Mouse (Mus musculus): ENCODE measurements around the gene Eddm3b.
A peak's percentile ranks its signal among the peaks of the same experiment; 100 is the strongest.

Eddm3b gene

DNA sequence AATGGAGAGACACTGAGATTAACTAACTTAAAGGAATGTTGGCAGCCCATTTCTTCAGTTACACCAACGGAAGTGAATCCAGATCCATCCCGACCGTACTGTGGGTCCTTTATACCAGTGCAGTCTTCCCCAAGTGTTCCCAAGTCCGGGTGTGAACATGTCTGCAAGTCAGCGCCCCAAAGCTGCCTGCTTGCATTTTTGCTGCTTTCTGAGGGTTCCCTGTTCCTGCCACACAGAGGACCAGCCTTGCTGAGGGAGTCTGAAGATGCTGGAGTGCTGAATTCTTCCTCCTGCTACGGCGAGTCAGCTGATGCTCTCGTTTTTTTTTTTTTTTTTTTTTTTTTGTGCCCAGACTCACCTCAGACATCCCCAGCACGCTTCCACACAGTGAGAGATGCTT, 19.3 kb upstream of the Eddm3b start:
- DNase-seq = no peak

DNA sequence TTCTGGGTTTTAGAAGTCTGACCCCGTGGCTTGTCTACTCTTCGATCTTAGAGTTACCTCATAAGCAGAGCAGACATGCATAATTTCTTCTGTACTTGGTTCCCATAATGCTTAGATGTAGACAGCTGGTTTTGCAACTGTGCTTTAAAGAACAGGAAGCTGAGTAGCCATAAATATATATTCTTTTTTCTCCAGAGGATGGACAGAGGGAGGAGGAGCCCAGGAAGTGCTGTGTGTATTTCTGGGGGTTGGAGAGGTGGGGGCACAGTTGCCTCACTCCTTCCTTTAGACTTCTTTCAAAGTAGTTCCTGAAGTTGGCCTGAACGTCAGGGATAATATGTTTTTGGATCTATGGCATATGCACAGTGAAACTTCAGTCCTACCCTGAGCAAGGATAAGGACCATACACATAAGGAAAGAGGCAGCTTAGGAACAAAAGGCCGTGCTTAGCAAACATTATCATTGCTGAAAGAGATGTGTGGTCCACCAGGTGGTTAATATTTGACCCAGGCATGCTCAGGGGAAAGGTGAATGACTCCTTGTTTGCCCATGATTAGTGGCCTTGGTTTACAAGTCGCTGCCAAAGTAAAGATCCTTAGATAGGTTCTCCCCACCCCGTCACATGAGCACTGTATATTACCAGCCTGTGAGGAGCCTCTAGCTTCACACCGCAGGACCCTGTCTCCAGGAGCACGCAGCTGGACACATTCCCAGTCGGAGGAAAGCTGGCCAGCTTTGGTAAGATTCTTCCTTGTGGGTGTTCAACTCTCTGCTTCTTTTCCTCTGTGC, 18.3 kb upstream of the Eddm3b start:
- no peak for DNase-seq

DNA sequence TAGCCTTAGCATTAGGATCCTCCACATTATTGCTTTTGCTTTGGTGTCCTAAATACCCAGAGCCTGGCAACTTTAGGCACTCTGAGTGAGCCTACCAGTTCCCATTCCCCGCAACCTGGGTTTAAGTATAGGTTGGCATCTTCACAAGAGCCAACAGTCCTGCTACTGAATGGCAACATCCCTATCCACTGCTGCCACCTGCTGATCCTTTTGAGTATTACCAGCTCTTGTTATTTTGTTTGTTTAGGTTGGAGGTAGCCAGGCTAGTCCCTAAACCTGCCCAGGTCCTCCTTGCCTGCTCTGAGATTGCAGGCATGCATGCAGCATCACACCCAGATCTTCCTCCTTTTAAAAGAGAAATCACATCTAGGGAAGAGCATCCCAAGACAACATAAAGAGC, 15.9 kb upstream of the Eddm3b start:
- DNase-seq = peak; percentile 12 to 33

DNA sequence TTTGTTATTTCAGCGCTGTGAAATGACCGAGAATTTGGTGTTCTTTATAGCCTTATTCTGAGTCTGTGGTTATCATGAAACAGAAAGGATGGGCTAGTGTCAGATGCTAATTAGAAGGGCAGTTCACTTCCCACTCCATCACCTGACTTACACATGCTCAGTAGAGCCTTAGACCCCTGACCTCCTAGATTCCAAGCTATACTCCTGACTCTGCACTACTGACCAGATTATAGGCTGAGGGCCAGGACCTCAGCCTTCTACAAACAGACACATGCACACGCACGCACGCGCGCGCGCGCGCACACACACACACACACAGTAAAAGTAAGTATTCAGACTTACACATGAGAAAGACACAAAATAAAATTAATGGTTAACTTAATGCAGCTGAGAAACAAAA, 15.3 kb upstream of the Eddm3b start:
- no peak for DNase-seq

DNA sequence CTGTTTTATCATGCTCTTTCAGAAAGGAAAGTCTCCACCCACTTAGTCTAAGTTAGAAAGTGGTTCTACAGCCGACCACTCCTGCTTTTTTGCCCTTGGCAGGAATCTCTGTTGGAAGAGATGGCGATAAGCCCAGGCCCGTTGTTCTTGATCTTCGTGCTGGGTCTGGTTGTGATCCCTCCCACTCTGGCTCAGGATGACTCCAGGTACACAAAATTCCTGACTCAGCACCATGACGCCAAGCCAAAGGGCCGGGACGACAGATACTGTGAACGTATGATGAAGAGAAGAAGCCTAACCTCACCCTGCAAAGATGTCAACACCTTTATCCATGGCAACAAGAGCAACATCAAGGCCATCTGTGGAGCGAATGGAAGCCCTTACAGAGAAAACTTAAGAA, 12.9 kb upstream of the Eddm3b start:
- no peak for DNase-seq

DNA sequence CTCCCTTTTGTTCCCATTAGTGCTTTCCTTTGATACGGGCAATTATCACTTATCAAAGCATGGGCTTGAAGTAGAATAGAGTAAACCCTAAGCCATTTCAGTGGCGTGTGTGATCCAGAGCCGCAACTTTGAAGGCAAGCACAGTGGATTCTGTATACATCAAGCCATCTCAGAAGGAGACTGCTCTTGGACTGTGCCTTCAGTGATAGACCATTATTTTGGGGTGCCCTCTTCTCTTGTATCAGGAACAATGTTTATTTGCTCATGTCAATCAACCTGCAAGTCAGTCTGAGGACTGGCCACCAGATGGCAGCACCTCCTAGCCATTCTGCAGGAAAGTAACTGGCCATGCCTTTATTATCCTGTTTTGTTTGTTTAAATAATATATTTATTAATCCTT, 11.0 kb upstream of the Eddm3b start:
- DNase-seq = peak in 1 of 2 experiments; percentile 11

DNA sequence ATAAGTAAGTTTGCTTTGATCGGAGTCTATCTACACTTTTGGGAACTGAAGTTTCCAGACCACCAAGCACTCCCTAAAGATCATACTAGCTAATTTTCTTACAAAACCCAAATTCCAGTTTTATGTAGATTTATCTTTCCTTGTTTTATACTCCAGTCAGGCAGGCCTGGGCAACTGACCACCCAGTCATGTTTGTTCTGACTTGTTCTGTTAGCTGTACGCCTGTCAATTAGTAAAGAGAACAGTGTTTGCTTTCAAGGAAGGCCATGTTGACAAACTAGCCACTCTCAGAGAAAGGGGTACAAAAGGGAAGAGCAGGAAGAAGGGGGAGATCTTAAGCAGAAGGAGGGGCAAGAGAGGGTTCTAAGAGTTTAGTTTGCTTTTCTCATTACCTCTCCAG, 9.9 kb upstream of the Eddm3b start:
- no peak for DNase-seq

DNA sequence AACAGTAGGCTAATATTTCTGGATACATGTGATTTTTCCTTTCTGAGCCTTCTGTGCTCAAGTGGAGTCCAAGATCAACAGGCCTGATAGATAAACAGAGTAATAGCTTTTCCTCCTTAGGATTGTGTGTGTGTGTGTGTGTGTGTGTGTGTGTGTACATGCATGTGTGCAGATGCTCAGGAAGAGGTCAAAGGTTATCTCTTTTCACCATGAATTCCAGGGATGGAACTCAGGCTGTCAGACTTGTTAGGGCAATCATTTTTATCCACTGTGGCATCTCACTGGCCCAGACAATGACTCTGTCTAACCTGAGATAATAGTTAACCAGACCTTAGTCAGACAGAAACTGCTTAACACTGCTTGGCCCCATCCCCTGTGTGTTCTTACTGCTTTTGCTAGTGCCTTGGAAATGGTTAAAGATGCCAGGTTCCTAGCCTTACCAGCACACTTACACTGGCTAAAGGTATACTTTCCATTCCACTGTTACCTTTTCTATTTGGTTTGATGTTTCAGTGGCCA, 7.7 kb upstream of the Eddm3b start:
- no peak for DNase-seq

DNA sequence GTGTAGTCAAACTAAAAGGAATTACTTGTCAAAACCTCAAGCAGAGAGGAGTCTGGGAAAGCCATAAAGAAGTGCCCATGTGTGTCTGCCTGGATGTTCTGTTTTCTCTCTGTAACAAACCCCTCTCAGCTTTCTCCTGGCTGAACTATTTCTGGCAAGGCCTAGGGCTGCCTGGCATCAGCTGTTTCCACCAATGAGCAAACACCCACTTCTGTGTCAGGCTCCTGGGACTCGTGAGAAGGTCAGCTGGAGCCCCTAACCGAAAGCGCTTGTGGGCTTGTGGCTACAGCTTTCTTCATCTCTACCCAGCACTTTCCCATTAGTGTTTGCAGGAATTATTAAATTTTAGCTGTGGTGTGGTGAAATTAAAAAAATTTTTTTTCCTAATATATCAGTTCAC, 2.3 kb upstream of the Eddm3b start:
- no peak for DNase-seq

DNA sequence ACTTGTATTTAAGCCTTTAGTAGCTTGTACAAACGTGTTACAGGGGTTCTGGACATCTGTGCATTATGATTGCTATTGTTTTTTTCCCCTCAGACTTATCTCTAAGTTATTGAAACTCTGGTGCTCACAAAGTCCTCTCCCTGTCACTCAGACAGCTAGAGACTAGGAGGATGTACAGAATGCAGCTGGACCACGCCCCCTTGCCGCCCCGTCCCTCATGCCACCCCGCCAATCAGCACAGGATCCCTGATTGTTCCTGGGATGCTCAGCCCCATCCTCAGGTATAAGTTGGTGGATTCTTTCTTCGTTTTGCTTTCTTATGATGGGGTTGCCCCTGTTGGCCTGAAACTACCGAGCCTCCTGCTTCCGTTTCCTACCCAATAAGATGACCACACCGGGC, 750 bp upstream of the Eddm3b start:
- DNase-seq = no peak

DNA sequence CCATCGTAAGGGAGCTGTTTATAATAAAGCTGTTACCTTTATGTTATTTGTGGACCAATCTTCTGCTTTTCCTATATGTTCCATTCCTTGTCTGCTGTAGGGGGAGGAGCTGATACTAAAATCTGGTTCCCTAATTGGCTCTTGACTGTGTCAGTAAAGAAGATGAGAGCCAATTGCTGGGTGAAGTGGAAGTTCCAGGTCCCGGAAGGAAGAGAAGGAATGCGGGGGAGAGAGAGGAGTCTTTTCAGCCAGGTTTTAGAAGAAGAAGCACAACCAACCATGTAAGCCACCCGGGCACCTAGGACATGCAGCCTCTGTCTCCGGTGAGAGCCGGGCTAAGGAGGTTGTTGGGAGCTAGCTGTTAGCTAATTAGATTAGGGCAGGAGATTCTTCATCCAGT, 11.5 kb downstream of the Eddm3b start:
- no peak for DNase-seq

DNA sequence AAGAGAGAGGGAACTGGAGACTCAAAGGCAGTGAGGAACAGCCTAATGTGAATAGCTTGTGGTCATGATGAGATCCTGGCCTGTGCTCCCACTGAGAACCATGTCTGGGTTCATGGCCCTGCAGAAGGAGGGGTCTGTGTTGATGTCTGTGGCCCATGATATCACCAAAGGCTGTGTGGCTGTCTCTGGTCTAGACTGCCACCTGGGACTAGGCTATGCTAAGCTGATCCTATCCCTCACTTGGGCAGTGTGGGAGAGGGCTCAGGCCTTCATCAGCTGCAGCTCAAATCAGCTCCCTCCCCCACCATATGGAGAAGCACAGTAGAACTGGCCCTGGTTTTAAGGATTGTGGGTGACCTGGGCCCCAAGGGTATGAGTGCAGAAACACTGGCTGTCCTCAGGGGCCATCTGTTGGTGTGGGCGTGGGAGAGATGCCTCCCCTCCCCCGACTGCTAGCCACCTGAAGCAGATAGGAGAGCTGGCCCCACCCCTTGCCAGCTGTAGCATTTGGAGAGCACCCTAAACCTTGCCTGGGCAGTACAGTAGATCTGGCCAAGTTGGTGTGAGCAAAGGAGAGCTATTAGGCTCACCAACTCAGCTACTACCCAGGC, 13.5 kb downstream of the Eddm3b start:
- DNase-seq = no peak

DNA sequence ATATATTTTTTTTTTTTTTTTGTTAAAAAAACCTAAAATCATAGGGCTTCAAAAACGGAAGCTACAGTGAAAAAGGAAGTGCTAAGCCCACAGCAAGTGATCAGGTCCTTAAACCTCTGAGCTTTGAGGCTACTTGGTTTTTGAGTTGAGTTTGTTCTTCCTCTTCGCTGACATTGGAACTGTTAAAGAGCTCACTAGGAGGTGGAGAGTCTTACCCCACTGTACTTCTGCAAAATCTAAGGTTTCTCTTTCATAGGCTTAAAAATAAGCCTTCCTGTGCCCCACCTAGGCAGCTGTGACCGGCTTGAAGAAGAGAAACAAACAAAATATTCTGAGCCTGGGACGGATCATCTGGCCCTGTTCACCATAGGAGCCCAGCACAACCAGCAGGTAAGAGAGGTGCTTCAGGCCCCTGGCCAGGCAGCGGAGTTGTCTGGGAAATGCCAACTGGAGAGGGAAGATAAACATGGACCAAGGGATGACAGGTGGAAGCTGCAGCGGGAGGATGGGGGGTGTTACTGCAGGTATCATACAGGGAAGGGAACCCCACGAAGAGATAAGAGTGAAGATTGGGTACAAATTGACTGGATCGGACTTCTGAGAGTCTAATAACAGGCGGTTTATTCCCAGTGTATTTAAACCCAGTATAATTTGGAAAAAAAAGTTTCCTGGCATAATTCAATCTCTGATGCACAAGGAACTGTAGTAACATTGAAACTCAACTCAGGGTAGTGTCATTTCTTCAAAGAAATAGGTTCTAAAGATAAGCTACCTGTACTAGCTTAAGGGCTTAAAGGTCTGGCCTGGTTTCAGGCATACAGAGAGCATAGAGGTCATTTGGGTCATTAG, 14.8 kb downstream of the Eddm3b start:
- no peak for DNase-seq

DNA sequence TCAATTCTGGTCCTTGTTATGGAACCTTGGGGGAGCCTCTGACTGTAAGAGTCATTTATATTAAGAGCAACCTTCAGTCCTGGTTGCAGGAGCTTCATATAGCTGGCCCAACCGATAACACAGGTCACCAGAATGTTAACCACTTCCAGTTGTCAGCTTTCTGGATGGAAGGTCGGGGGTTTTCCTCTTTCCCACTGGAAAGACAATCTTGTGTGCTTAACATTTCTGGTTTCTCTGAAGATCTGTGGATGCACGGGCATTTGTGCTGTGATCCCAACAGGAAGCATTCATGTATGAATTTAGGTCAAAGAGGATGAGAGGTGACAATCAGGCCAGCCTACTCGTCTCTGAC, 15.4 kb downstream of the Eddm3b start:
- DNase-seq = no peak

DNA sequence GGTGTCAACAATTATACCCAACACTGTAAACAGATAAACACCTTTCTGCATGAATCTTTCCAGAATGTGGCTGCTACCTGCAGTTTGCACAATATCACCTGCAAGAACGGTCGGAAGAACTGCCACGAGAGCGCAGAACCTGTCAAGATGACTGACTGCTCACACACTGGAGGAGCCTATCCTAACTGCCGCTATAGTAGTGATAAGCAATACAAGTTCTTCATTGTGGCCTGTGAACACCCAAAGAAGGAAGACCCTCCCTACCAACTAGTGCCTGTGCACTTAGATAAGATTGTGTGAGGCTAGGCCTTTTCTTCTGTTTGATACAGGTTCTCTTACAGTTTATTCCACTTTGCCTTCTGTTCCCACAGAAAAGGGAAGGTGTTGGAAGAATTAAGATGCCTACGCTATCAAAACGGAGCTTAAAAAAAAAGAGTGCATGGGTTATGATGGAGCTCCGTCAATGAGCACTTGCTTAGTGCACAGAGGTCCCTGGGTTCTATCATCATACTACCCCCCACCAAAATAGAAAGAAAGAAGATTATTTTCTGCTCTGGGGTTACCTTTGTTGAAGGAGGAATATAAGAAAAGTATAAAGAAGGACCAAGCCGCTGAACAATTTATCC, 16.2 kb downstream of the Eddm3b start:
- DNase-seq = no peak

DNA sequence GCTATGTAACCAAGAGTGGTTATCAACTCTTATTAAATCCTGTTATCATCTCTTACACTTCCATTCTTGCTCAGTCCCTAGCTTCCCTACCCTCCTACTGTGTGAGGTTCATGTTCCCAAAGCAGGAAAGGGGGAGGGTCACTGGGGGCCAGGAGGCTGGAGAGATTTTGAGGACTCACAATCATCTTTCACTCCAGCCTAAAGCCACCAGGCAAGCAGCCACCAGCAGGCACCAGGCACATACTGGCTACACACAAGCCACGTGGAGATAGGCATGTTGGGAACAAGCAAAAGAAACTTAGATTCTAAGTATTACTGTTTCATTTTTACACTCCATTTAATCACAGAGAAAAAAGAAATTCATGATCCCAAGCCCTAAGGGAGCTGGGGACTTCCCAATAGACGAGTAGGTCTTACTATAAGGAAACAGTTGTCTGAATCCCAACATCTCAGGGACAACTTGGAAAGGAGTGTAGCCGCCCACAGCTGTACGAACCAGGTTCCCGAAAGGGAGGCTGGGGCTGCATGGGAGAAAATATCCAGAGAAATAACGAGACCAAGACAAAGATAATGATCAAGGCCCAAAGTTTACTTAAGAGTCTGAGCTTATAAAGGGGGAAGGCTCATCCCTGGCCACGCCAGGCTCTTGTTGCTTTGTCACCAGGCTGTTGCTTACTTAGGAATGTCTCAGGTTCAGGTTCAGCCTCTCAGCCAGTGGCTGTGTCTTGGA, 17.0 kb downstream of the Eddm3b start:
- no peak for DNase-seq

DNA sequence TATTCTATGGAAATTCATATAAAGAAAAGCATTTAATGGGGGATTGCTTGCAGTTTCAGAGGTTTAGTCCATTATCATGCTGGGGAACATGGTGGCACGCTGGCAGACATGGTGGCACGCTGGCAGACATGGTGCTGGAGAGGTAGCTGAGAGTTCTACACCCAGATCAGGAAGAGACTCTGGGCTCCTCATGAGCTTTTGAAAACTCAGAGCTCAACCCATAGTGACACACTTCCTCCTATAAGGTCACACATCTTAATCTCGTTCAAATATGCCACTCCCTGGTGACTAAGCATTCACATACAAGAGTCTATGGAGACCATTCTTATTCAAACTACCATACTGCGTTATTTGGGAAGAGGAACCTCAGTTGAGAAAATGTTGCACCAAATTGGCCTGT, 18.1 kb downstream of the Eddm3b start:
- no peak for DNase-seq

DNA sequence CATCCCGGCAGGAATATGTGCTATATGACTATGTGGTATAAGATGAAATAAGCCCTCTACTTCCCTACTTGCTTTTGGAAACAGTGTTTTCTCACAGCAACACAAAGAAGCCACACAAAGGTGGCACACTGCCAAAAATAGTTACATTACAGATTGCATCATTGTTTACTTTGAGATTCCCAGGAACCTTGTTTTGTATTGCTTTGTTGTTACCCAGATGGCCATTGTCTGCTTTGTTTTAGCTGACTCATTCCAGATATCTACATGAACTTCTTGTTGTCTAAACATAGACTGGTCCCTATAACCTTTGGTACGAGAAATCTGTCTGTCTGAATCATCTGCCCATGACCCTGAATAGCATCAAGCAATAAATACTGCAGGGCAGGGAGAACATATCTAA, 26.1 kb downstream of the Eddm3b start:
- no peak for DNase-seq

DNA sequence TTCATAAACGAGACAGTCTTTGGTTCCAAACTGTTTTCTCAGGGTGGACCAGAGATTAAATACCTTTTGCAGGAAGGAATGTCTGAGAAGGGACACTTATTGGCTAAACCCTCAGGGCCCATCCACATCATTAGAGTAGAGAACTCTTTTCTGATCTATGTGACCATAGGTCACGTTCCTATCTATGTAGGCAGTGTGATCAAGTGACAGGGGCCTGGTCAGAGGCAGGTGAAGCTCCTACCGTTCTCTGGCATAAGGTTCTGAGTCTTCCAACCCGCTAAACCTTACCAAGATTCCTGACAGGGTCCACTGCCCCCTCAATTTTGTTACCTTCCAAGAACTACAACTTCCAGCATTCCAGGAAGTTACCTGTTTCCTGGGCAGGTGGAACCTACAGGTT, 27.9 kb downstream of the Eddm3b start:
- no peak for DNase-seq

DNA sequence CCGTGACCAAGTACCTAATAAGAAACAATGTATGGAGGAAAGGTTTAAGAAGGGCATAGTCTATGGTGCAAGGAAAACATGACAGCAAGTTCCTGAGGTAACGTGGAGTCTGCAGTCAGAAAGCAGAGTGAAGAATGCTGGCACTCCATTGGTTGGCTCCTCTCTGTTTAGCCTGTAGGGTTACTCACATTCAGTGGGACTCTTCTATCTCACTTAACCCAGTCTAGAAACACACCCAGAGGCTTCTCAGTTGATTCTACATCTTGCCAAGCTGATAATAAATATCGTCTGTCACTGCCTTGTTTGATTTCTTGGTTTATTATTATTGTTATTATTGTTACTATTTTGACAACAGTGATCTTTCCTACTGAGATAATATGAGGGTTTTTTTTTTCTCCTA, 28.3 kb downstream of the Eddm3b start:
- DNase-seq = no peak

DNA sequence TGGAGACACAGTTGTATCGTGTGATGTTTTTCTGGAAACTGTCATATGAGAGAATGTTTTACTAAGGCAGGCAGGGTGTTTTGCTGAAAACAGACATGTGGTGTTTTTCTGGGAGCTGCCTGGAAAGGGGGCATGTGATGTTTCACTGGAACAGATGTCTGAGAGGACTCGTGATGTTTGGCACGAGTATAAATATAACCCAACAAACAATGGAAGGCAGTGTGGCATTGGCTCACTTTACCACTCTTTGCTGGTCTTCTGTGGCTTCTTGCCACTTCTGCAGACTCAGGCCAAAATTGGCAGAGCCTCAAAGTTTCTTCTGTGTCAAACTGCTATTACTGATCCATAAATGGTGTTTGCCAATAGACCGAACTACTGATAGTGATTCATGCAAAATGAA, 29.1 kb downstream of the Eddm3b start:
- DNase-seq = no peak

DNA sequence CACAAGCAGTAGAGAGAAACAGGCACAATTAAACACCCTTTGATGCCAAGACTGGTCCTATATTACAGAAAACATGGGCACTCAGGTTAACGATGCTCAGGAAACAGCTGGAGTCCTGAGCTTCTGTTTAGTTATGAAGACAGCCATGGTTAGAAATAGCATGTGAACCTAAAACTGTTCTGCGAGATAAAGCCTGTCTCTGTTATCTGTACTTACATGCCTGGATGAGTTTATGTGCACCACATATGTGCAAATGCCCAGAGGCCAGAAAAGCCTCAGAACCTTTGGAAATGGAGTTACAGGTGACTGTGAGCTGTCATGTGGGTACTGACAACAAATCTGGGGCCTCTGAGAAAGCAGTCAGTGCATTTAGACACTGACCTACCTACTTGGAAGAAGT, 29.7 kb downstream of the Eddm3b start:
- DNase-seq = no peak

DNA sequence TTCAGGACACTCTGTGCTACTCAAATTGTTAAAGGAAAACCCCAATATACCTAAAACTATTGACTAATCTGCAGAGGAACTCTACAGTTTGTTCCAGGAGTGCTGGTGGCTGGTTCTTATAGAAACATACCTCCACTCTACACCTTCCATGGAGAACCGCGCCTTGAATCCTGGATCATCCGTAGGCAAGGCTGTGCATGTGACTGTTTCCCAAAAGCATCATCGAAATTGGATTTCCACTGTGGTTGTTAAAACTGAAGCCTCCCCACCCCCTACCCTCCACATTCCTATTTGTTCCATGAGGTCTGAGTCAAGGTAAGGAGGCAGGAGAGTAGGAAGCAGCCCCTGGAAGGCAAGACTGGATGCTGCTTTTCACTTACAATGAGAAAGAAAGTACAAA, 30.2 kb downstream of the Eddm3b start:
- no peak for DNase-seq

Data from thymus, adult 18-20 months (tissue).